Mouse (Mus musculus): Measurements from ENCODE around the gene Trio.
A peak's percentile ranks its signal among the peaks of the same experiment; 100 is the strongest.

Gene Trio

GRCm38 (mm10) chr15:27943486-27944195 is 82.0 kb downstream of the Trio start:
- DNase-seq: no peak

GRCm38 (mm10) chr15:27942148-27942847 is 83.3 kb downstream of the Trio start:
- no peak for DNase-seq

GRCm38 (mm10) chr15:27941441-27941840 is 84.2 kb downstream of the Trio start:
- DNase-seq: no peak

GRCm38 (mm10) chr15:27941020-27941419 is 84.6 kb downstream of the Trio start:
- no peak for DNase-seq

- no peak for DNase-seq
These were observed 85.6 kb downstream of the Trio start for GRCm38 (mm10) chr15:27940032-27940431.

GRCm38 (mm10) chr15:27938886-27939285 is 86.8 kb downstream of the Trio start:
- no peak for DNase-seq

- DNase-seq: no peak
These were observed 87.5 kb downstream of the Trio start for GRCm38 (mm10) chr15:27937861-27938833.

- no peak for DNase-seq
These were observed 88.4 kb downstream of the Trio start for GRCm38 (mm10) chr15:27937003-27937860.

- no peak for DNase-seq
These were observed 89.6 kb downstream of the Trio start for GRCm38 (mm10) chr15:27935772-27936746.

GRCm38 (mm10) chr15:27933270-27933669 is 92.4 kb downstream of the Trio start:
- DNase-seq: no peak

- no peak for DNase-seq
These were observed 93.8 kb downstream of the Trio start for GRCm38 (mm10) chr15:27931891-27932290.

GRCm38 (mm10) chr15:27931459-27931858 is 94.2 kb downstream of the Trio start:
- DNase-seq: no peak

- DNase-seq: no peak
These were observed 98.0 kb downstream of the Trio start for GRCm38 (mm10) chr15:27927614-27928013.

GRCm38 (mm10) chr15:27926941-27927340 is 98.7 kb downstream of the Trio start:
- peak in 1 of 2 experiments; percentile 39 for DNase-seq

- DNase-seq: peak in 1 of 2 experiments; percentile 39
These were observed 99.2 kb downstream of the Trio start for GRCm38 (mm10) chr15:27926450-27926849.

GRCm38 (mm10) chr15:27925865-27926264 is 99.8 kb downstream of the Trio start:
- peak in 1 of 2 experiments; percentile 57 for DNase-seq

GRCm38 (mm10) chr15:27925004-27925635 is 100.5 kb downstream of the Trio start:
- no peak for DNase-seq

- DNase-seq: no peak
These were observed 101.7 kb downstream of the Trio start for GRCm38 (mm10) chr15:27923987-27924341.

- DNase-seq: peak; percentile 85 to 87
These were observed 102.2 kb downstream of the Trio start for GRCm38 (mm10) chr15:27923280-27923986.

GRCm38 (mm10) chr15:27920751-27921150 is 104.9 kb downstream of the Trio start:
- no peak for DNase-seq
